Mouse (Mus musculus): ENCODE results near the gene Brwd1. TPM values are rescaled to one million over a fixed set of nuclear protein-coding genes. Genes with fewer than 3 reads are reported as not detected.
"Not testable (repeated sequence)": the region's sequence is repeated elsewhere in the genome, so short reads cannot be mapped to it uniquely, and the experiment has no call there.

Brwd1 gene
- polyA plus RNA-seq, 1 experiment = 34.0 TPM

DNA sequence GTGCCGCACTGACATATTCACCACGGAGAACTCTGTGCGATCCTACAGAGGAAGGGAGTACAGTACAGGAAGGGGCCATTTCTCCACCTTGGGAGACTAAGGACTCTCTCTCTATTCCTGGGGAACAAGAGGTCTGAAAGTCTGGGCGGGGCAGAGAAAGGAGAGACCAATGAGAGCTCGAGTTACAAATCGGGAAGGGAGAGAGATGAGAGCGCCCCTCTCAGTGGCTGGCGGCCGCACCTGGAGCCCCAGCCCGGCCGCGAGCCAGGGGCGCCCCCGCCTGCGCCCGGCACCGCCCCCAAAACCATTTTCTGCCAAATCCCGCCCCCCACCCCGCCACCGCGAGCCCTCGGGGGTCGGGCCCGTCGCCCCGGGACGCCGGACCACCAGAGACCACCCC is 995 bp downstream of the Brwd1 start:
- DNase-seq (ENCODE audit: low read depth) = no peak

DNA sequence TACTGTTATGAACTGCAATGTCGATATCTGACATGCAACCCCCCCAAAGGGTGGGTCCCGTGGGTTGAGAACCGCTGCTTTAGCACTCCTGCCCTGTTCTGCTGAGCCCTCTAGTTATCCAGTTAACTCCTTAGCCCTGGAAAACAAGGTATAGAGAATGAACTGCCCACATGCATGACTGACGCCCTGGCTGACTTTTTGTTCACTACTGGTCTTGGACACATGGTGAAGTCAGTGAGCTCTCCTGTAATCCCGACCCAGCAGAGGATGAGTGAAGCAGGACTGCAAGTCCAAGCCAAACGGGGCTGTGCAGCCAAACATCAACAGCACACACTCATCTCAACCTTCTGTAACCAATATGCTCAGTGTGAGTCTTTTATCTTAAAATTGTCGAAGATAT is 1.8 kb downstream of the Brwd1 start:
- no peak for DNase-seq (ENCODE audit: low read depth)

DNA sequence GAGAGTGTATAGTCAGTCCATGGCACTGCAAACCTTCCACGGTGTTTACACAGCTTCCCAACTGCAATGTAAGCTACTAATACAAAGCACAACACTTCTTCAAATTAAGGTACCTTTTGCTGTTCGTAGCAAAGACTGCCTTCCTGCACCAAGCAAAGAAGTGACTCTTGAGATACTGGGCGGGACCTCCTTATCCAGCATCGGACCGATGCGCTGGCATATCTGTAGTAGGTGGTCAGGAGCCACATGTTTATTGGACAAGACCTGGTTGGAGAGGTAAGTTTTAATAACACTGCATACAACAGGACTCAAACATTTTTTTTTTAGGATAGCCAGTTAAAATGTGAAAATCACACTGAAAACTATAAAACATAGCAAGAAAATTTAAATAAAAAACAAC is 14.0 kb downstream of the Brwd1 start:
- no peak for DNase-seq (ENCODE audit: low read depth)

DNA sequence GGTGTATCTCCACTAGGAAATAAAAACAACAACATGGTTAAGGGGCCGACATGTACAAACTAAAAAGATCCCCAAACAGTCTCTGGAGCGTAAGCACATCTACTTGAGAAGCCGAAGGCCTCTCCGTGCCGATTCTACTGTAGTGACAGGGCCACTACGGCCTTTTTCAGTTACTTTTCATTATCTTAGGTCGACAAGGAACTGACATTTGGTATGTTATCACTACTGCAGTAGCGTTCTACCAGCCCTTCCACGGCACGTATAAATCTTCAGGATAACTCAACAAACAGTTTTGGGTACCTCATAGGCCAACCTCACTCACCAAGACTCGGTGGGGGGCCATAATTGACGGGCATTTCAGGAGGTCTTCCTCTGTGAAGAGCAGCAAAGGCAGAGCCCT is 16.2 kb downstream of the Brwd1 start:
- DNase-seq (ENCODE audit: low read depth) = no peak

DNA sequence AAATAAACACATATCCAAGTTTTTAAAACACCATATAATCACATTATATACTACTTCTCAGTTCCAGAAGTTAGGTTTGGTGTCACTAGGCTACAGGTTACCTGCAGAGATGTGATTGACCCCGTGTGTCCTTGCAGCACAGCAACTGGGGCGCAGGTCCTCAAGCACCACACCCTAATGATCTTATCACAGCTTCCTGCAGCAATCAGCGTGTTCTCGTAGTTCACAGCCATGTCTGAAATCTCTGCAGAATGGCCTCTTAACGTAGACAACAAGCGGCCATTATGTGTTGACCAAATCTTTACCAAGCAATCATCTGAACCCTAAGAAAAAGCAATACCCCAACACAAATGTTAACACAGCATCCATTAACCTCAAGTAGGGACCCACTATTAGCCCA is 17.7 kb downstream of the Brwd1 start:
- no peak for DNase-seq (ENCODE audit: low read depth)

DNA sequence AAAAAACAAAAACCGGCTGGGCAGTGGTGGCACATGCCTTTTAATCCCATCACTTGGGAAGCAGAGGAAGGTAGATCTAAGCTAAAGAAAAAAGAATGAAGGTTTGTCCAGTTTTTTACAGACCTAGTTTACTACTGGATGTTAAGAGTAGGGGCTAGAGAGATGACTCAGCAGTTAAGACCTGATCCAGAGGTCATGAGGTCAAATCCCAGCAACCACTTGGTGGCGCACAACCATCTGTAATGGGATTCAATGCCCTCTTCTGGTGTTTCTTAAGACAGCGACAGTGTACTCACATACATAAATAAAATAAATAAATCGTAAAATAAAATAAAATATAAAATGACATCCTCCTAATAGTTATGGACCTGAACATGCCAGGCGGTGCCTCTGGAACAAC is 38.2 kb downstream of the Brwd1 start:
- no peak for DNase-seq (ENCODE audit: low read depth)

DNA sequence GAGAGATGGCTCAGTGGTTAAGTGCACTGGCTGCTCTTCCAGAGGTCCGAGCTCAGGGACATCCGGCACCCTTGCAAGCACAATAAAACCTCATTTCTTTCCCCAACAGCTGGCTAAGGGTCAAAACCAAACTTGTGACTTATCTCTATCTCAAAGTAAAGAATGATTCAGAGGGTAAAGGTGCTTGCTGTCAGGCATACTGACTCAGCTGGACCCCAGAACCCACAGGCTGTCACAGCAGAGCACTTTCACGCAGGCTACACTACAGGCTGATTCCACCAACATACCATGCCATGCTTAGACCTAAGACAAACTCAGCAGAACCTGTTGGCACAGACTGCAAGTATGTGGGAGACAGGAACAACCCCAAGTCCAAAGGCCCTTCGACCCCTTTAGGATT is 41.6 kb downstream of the Brwd1 start:
- no peak for DNase-seq (ENCODE audit: low read depth)

DNA sequence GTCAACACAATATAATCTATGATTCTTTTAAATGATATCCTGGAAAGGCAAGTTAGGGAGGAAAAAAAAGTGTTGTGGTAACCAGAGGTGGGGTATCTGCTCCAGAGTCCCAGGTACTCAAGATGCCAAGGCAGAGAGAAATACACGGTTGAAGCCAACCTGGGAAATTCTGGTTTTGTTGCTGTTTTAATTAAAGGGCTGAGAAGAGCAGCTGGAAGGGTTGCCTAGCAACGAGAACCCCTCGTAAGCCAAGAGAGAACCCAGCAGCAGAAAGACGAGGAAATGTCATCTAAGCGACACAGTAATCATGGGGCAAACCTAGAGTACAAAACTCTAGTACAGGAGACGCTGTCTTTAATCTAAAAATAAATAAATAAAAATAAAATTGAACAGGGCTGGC is 42.8 kb downstream of the Brwd1 start:
- no peak for DNase-seq (ENCODE audit: low read depth)

DNA sequence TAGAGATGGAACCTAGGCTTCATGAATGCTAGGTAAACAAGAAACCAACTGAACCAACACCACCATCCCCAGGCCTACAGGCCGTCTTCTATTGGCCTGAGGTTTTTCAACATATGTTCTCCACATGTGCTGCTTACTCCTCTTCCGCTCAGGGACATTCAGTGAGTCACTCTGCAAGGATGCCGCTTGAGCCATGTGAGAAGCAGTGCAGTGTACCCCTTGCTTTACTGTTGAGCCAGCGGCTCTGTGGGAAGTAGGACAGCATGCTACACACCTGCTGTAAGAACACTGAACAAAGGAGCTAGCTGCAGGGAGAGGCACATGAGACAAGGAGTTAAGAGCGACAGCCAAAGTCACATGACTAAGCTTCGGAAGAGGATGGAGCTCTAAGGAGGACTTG is 47.9 kb downstream of the Brwd1 start:
- no peak for DNase-seq (ENCODE audit: low read depth)

DNA sequence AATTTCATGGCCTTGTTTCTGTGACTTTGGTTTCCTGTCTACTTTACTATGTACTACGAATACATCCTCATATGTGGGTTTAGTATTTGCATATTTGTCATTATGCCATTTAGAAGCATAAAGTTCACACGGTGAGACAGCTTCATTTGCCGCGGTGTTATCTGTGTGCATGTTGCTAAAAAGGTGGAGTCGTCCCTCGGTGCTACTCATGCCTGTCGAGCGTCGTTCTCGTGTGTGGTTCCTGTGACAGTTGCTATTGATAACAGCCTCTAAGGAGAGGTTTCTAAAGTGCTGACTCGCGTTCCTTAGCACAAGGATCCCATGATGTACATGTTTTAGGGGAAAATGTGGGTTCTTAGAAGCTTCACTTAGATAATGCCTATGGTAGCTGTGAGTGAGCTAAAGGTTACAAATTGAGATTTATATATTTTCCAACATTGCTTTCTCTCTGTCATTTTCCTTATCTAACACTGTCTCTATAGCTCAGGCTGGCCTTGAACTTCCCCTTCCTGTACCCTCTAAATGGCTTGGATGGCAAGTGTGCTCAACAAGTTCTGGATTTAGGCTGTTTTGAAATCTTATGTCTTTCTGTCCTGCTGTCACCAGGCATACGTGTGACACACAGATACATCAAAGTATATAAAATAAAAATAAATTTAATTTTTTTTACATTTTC is 49.8 kb downstream of the Brwd1 start:
- no peak for DNase-seq (ENCODE audit: low read depth)

DNA sequence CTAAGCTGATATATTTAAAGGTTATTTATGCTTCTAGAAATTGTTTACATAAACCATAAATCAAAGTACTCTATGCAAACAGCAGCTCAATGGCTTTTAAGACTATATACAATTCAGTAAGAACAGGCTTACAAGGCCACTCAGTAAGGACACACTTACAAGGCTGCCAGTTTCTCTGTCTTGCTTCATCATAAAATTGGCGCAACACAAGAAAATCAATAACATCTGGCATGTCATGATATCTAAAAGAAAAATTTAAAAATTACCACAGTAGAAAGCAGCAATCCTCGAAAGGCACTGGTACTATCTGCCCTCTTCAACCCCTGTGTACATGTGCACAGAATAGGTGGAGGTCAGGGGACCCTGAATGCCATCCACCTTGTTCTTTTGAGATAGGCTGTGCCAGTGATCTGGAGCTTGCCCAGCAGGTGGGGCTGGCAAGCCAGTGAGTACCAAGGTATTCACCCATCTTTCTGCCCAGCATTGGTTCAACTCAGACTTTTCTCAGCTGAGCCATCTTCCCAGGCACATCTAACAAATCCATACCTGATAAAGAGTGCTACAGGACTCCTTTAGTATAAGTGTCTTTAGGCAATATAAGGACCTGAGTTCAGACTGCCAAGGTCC is 51.7 kb downstream of the Brwd1 start:
- no peak for DNase-seq (ENCODE audit: low read depth)

DNA sequence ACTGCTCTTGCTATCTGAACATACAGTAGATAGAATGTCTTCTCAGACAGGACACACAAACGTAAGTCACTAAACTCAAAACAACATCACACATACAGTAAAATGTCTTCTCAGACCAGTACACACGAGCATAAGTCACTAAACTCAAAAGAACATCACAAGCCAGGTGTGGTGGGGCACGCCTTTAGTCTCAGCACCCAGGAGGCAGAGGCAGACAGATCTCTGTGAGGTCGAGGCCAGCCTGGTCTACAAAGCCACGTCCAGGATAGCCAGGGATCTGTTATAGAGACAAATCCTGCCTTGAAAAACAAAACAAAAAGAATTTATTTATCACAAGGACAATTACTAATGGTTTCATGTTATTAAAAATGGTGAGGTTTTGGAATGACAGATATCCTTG is 56.1 kb downstream of the Brwd1 start:
- no peak for DNase-seq (ENCODE audit: low read depth)

DNA sequence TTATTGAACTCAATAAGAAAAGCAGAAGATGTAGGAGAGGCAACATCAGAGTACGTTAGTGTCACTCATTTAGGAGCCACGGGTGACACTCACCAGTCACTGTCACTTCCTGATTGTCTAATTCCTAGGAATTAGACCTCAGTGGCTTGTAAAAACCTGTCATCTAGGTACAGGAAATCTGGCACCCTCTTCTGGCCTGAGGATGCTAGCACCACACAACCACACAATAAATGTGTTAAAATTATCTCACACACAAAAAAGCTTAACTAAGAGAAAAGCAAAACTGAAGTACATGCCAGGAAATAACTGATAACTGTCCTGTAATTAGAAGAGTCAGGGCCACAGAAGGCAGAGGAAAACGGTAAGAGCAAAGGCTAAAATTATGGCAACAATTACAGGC is 57.1 kb downstream of the Brwd1 start:
- DNase-seq (ENCODE audit: low read depth) = no peak

DNA sequence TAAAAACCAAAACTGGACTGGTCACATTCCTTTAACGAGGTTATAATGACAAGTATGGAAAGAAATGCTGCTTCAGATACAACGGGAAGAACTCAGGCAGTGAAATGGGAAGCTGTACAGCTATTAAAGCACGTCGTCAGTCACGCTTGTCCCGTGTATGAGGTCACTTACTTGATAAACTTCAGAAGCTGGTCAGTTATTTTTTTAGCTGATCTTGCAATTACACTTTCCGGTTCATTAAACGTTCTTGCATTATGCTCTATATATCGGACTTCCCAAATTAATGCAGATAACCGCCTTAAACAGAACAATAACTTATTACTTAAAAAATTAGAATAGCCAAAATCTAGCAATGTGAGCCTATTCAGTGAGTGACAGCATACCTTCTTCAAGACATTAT is 61.3 kb downstream of the Brwd1 start:
- DNase-seq (ENCODE audit: low read depth) = no peak

DNA sequence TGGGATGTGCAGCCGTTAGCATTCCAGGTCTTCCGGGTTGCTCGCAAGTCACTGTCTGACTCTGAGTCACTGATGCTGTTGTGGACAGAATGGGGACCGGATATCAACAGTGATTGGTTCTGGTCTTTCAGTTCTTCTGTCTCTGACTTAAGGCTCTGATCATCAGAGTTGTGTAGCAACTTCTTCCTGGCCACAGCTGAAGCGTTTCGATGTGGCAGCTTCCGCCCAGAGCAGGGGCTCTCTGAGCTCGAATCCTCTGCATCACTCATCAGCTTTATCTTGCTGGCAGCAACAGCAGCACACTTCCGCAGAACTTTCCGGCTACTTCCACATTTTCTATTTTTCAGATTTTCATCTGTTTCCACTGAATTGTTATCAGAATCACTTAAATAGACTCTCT is 73.2 kb downstream of the Brwd1 start:
- DNase-seq (ENCODE audit: low read depth) = not testable (repeated sequence)

DNA sequence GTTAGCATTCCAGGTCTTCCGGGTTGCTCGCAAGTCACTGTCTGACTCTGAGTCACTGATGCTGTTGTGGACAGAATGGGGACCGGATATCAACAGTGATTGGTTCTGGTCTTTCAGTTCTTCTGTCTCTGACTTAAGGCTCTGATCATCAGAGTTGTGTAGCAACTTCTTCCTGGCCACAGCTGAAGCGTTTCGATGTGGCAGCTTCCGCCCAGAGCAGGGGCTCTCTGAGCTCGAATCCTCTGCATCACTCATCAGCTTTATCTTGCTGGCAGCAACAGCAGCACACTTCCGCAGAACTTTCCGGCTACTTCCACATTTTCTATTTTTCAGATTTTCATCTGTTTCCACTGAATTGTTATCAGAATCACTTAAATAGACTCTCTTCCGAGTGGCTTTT is 78.0 kb downstream of the Brwd1 start:
- DNase-seq (ENCODE audit: low read depth) = not testable (repeated sequence)

DNA sequence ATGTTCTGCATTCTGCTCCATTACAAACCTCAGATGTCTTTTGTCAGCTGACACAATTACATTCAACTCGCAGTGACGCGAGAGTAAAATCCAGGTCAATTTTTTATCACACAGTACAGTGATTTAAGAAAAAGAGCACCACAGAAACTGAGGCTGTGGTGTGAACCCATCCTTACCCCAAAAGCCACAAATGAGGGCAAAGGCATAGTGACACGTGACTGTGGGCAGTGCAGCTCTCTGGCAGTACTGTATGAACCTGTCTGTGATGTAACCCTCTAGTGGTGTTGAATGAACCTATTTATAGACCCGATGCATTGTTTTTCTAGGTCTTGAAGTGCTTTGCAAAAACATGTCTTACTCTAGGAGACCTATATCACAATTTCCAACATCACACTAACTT is 83.0 kb downstream of the Brwd1 start:
- no peak for DNase-seq (ENCODE audit: low read depth)

DNA sequence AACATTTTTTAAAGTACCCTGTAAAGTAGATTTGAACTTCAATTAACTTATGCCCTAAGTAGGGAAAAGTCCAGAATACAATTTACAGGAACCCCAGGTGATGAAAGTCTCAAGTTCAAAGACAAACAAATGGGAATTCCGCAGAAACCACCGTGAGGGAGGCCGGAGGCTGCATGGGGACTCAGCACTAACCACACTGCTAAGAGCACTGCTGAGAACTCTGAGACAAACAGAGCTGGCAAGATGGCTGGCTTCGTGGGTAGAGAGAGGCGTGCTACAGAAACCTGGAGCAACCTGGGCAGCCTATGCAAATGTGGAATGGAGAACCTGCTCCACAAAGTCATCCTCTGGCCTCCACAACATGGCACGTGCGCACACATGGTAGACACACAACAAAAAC is 86.2 kb downstream of the Brwd1 start:
- DNase-seq (ENCODE audit: low read depth) = no peak

DNA sequence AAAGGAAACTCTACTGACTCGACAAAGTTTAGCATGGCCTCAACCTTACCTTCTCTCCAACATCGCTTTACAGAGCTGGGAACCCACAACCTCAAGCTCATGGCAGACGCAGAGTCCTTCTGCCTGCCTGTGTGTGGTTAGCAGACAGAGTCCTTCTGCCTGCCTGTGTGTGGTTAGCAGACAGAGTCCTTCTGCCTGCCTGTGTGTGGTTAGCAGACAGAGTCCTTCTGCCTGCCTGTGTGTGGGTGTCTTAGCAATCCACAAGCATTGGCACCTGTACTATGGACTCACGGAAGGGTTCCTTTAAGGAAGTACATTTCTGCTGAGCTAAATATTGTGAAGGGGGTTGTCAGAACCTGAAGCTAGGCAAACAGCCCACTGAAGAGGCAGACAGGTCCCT is 87.8 kb downstream of the Brwd1 start:
- DNase-seq (ENCODE audit: low read depth) = not testable (repeated sequence)

DNA sequence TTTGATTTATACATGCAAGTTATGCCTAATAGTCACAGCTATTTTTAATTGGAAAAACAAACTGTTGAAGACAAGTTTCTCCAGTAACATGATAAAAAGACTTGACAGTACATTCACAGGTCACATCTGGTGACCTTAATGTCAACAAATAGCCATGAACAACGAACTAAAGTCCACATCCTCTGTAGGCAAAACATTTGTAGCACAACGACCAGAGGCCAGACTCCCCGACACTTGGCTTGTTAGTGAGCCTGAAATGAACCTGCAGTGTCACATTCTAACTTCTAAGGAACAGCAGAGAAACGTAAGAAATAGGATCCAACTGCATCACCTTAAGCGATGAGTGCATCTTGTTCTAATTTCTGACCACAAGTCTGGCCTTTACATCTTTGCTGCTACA is 89.7 kb downstream of the Brwd1 start:
- DNase-seq (ENCODE audit: low read depth) = no peak

DNA sequence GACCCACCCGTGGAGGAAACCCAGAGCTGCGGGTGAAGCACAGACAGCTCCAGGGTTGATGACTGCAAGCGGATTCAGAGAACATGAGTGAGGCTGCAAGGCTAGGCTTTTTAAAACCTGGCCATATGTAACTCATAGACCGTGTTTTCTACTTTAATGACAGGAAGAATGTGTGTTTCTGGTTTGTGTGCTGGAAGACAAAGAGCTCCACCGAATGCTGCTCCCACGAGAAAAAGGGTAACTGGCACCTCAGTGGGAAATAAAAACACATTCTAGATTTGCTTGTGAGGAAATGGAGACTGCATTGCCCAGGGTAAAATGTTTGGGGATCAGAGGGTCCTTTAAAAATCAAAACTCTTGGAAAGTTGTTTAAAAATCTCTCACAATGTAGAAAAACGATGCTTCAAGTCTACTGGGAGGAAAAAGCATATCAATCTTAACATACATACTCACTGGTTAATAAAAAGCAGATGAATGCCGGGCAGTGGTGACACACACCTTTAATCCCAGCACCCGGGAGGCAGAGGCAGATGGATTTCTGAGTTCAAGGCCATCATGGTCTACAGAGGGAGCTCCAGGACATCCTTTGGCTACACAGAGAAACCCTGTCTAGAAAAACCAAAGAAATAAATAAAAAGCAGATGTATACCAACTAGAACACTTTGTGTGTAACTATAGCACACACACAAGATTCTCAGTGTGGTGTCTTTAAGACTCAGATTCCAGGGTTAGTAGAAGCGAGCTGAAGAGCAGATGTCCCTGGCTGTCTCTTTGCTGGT is 91.0 kb downstream of the Brwd1 start:
- DNase-seq (ENCODE audit: low read depth) = no peak

DNA sequence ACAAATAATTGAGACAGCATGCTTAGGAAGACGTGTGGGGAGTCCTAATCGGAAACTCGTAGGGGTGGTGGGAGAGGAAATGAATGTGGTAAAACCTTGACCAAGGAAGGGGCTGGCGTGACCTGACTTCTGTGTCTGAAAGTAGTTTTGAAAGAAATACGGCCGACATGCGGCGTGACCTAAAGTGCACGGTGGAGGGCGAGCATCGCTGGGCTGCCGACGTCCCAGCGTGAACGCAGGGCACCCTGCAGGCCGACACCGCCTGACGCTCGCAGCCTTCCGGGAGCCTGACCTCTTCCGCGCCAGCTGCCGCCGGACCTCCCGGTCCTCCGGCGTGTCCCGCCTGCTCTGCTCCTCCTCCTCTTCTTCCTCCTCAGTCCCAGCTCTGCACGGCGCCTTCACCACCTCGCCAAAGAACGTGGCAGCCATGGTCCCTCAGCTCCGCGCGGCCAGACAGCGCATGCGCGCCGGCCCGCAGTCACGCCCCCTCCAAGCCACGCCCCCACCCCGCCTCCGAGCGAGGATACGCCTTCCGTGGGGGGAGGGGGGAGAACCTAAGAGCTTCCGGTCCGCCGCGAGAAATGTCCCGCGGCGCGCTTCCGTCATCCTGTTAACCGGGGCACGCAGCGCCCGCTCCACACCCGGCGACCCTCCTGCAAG is 91.7 kb downstream of the Brwd1 start, which contains the start of gene Psmg1:
TSS of gene Psmg1 (minus strand) at position 499 of the 660 bp plus-strand sequence.
- no peak for DNase-seq (ENCODE audit: low read depth)

DNA sequence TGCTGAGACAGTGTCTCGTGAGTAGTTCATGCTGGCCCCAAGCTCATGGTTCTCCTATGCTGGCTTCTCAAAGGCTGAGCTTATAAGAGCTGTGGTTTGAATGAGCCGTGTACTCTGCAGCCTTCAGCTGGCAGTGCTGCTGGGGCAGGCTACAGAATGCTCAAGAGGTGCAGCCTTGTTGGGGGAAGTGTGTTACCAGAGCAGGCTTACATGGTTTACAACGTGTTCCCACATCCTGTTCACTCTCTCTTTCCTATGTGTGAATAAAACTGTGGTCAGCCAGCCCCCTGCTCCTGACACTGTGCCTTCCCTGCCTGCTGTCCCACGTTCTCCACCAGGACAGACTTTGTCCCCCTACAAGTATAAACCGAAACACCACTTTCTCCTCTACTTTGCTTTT is 97.4 kb downstream of the Brwd1 start:
- no peak for DNase-seq (ENCODE audit: low read depth)

All from gonadal fat pad, adult 2 months (tissue).